Mouse (Mus musculus) liver, postnatal 0 days (tissue): Measurements from ENCODE around the gene Kl.

Experiments
- CTCF ChIP-seq: sonication (generic); IDR thresholded peaks from 2 replicates; pipeline ENCODE4 v1.5.1; 2016; ENCODE audit warnings: antibody characterized with exemption, low read depth
- EP300 ChIP-seq: IDR thresholded peaks from 2 replicates; pipeline ENCODE4 v1.6.1; 2016; ENCODE audit warnings: antibody characterized with exemption, low read depth, mild to moderate bottlenecking

GRCm38 (mm10) chr5:150967925-150968324 lies 15.5 kb downstream of the Kl start:
- TF ChIP-seq CTCF (0 out of 2 replicates have a peak, but pooled peaks have one; percentile 13), EP300 (no peak)
